Mouse (Mus musculus) layer of hippocampus, adult 18-20 months (tissue): Measurements from ENCODE around the gene Slc16a2. TPM values are rescaled to one million over a fixed set of nuclear protein-coding genes. Genes with fewer than 3 reads are reported as not detected.

ENCODE experiments used
- DNase-seq, 2 experiments: peaks; one replicate each; pipeline ENCODE4 v3.0.0; 2022; ENCODE audit warnings: low spot score in 2 of 2
- long read RNA-seq: library from polyadenylated mRNA; stranded (forward); transcript quantifications from one replicate; pipeline ENCODE4 v2.0.0, GENCODE M21; 2021
- total RNA-seq, 2 experiments: library from RNA; stranded (reverse); gene quantifications; 2 replicates each; pipeline ENCODE4 v1.2.3; 2021

Gene Slc16a2
- 10 to 100 TPM; 34.1 to 36.0 TPM for total RNA-seq
- long read RNA-seq, full-length matches to known transcripts, result 65 of 79 reads
- long read RNA-seq, partial matches to known transcripts, result 0 of 79 reads
- long read RNA-seq, other reads (novel, unspliced or antisense), result 14 of 79 reads

DNA sequence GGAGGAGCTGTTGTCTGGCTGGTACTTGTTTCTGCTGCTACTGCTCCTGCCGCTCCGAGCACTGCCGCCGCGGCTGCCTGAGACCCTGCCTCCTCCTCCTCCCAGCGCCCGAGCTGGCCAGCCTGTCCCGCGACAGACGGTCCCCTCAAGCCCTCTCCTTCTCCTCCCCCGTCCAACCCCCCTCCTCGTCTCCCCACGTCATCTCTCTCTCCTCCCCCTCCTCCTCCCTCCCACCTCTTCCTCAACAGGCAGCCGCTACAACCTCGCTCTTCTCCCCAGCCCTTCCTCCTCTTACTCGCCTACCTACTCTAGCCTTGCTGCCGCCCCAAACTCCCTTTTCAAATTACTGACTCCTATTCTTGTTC, at the start of gene Slc16a2:
TSS of gene Slc16a2 (minus strand) at position 152 of the 365 bp plus-strand sequence.
- DNase-seq, result peak in 1 of 2 experiments; percentile 51

DNA sequence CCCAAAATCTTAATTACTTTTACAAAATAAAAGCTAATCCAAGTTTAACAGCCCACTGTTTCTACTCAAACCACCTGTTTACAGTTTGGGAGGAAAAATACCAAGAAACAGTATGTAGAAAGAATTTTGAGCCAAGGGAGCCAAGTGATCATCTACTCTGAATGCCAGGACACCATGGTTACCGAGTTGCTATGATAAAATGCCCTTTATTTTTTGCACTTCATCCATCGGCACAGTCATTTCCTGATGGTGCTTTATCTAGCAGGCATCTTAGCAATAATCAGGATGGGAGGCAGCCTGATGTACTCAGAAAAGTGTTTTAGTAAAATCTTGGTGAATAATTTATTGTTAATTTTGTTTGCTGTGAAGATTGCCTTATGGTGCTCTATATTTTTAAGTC, 41.7 kb upstream of the Slc16a2 start:
- peak; percentile 3 to 43 for DNase-seq

GRCm38 (mm10) chrX:103862877-103863276, 41.1 kb upstream of the Slc16a2 start:
- DNase-seq, result no peak

DNA sequence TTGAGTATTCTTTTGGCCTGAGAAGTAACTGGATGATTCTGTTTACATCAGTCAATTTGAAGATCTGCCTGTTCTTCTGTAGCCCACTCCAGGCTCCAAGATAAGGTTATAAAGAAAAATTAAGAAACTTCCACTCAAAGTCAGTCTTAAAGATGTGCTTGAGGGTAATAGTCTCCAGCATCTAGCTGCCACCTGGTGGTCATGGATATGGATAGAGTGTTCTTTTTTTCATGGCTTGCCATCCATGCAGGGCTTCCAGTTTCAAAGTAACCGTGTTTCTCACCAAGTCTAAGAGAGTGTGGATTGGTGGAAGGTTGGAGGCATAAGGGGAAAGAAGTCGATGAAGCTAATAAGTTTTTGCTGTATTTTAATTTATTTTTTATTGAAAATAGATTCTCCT, 23.5 kb upstream of the Slc16a2 start:
- DNase-seq, result peak in 1 of 2 experiments; percentile 38

GRCm38 (mm10) chrX:103828836-103829235, 7.1 kb upstream of the Slc16a2 start:
- DNase-seq, result no peak

DNA sequence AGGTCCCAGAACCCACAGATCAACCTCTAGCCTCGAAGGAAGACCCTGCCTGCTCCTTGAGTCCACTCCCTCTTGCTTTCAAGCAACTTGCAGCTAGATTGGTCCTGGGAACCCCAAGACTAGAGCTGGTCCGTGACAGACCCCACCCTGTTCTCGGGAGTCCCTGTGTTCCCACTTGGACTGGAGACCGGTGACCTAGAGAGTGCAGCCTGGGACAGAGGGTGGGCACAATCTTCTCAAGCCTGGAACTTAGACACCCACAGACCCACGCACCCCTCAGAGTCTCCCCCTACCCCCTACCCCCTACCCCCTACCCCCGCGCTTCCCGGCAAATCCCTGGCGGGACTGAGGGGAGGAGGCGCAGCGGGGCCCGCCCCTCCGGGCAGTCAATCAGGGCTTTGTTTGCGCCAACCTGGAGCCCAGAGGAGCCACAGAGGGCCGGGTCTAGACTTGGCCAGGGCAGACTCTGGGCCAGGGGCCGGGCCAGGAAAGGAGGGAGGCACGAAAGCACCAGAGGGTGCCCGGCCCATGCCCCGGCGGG, 558 bp upstream of the Slc16a2 start:
- no peak for DNase-seq

GRCm38 (mm10) chrX:103821195-103821831, 470 bp downstream of the Slc16a2 start:
- no peak for DNase-seq

DNA sequence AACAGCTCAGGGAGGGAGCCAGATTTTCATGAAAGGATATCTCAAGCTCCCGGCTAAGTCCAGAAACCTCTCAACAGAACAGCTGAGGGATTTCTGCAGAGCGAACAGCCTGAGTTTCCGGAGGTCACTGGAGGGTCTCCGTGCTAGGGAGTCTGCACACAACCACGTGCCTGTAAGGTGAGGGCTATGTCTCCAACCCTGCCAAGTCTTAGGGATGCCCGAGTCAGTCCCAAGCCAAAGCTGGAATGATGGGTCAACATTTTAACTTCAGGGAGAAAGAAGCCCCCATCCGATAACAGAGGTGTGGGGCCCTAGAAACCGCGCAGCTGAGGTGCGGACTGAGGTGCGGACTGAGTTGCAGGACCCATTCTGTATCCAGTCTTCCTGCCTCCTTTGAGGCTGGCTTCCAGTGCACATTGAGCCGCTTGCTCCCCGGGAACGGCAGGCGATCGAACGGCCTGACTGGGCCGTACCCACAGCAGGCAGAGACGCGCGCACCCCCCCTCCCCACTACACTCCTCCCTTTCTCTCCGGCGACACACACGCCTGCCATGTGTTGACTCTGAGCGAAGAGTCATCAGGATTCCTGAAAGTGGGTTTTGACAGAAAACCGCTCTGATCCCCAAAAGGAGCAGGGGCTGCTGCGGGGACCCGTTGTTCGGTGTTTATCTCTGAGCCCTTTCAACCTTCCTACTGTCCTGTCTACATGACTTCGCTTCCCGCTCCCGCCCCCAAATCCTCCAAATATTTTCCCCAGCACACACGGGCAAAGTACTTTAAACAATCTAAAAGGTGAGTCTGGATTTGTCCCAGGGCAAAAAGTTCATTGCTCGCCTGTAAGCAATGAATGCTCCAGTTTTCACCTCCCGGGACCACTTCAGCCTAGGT, 1.2 kb downstream of the Slc16a2 start:
- peak in 1 of 2 experiments; percentile 17 for DNase-seq

GRCm38 (mm10) chrX:103819253-103819652, 2.5 kb downstream of the Slc16a2 start:
- no peak for DNase-seq

- no peak for DNase-seq
Observed at GRCm38 (mm10) chrX:103812690-103813089, 9.1 kb downstream of the Slc16a2 start.

- no peak for DNase-seq
Observed at GRCm38 (mm10) chrX:103810483-103810882, 11.3 kb downstream of the Slc16a2 start.

- no peak for DNase-seq
Observed at GRCm38 (mm10) chrX:103806373-103806772, 15.4 kb downstream of the Slc16a2 start.

DNA sequence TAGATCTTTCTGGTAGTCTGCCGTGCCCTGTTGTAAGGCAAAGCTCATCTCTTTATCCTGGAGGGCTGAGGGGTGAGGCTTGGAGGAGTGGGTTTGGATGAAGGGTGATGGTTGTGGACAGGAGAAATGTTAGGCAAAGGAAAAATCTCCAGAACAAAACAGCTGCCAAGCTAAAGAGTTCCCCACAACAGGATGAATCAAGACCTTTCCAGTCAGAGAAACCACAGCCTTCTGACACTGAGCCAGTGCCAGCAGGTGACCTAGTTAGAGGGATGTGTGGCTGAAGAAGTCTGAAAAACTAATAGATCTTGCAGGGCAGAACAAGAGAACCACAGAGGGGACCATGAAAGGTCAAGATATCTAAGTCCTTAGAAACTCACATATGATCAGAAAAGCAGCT, 24.8 kb downstream of the Slc16a2 start:
- DNase-seq, result no peak

DNA sequence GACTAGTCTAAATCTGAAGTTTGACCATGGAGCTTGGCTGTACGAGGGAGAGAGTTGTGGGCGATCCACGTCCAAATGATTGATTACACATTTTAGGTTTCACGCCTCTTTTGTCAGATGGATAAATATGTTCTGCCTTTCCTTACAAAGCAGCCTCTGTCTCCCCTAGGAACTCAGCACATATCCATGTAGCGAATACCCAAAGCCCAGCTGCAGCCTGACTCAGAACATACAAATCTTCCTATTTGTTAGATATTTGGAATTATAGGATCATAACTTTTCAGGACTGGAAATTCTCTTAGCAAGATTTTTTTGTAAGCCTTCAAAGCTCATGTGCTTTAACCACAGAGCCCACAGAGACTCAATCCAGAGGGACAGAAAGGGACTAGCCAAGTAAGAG, 26.3 kb downstream of the Slc16a2 start:
- DNase-seq, result no peak

GRCm38 (mm10) chrX:103791329-103791728, 30.5 kb downstream of the Slc16a2 start:
- no peak for DNase-seq

DNA sequence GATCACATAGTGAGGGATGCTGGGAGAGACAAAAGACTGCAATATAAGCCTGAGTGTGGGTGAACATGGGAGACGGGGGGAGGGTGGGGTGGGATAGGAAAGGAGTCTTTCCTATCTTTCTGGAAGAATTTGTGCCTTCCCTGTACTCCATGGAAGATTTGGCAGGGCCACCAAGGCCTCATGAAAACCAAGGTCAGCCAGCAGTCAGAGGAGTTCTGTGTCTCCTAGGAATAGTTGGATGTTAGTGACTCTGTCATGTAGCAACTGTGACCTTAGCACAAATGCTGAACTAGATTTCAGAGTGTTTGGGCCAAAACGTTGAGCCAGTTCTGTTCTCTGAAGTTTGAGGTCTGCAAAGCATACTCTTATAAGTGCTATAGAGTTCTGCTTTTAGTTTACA, 36.1 kb downstream of the Slc16a2 start:
- DNase-seq, result no peak

DNA sequence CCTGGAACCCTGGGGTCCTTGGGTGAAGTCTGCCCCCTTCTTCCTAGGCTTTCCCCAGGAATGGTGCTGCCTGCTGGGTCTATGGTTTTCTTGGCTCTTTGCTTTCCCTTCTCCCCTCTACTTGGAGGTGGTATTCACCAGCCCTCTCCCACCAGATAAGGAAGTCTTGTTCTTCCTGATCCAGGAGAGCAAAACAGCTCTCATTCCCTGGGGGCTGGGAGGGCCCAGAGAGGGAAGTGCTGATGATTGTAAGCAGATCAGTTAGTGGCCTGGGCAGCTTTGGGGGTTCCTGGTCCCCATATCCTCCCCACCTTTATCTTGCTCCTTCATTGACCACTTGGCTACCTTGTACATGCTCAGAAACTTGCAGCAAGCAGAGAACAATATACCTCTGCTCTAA, 45.4 kb downstream of the Slc16a2 start:
- no peak for DNase-seq

- no peak for DNase-seq
Observed at GRCm38 (mm10) chrX:103746197-103746596, 75.6 kb downstream of the Slc16a2 start.

- peak; percentile 73 to 79 for DNase-seq
Observed at GRCm38 (mm10) chrX:103744171-103745039, 77.4 kb downstream of the Slc16a2 start.

DNA sequence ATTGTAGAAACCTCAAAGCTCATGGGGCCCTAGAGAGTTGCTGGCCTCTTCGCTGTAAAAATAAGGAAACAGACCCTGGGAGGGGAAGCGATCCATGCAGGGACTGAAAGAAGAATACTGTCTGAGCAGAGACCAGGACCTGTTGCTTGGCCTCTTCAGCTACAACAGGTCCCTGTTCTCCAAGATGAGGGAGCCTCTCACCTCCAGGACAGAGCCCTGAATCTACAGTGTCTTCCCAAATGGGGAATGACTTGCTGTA, 79.8 kb downstream of the Slc16a2 start:
- DNase-seq, result no peak
